Mouse (Mus musculus) MEL (cell line): ENCODE data around the gene Cux1. TPM values are rescaled to one million over a fixed set of nuclear protein-coding genes. Genes with fewer than 3 reads are reported as not detected.

Experiments
- DNase-seq: peaks from one replicate; pipeline ENCODE4 v3.0.0; 2011; ENCODE audit warnings: low read depth, low spot score
- H3K27ac ChIP-seq: 2 replicates; pipeline ENCODE4 v1.5.1; 2012; ENCODE audit warnings: low read depth, mild to moderate bottlenecking, control low read depth, low read length, moderate library complexity; ENCODE audit not compliant: control insufficient read depth
- H3K27me3 ChIP-seq, 2 experiments: fragments of 150-350 bp in 1 of 2; sonication (generic) in 1 of 2; 2 replicates each; pipeline ENCODE4 v1.6.1; 2012; ENCODE audit warnings: low read length in 2 of 2, mild to moderate bottlenecking in 2 of 2, improper control_type of control experiment in 1 of 2, moderate library complexity in 1 of 2; ENCODE audit not compliant: insufficient read depth in 2 of 2, control insufficient read depth in 1 of 2
- H3K36me3 ChIP-seq, 2 experiments: 2 replicates each; pipeline ENCODE4 v1.6.1; 2012 to 2014; ENCODE audit warnings: low read length in 2 of 2, improper control_type of control experiment in 1 of 2, inconsistent platforms in 1 of 2, mild to moderate bottlenecking in 1 of 2; ENCODE audit not compliant: insufficient read depth in 2 of 2, control insufficient read depth in 1 of 2
- H3K4me1 ChIP-seq, 2 experiments: fragments of 150-350 bp in 1 of 2; sonication (generic) in 1 of 2; 2 replicates each; pipeline ENCODE4 v1.6.1; 2012; ENCODE audit warnings: low read length in 2 of 2, improper control_type of control experiment in 1 of 2, mild to moderate bottlenecking in 1 of 2; ENCODE audit not compliant: insufficient read depth in 2 of 2, control insufficient read depth in 1 of 2
- H3K4me3 ChIP-seq, 2 experiments: fragments of 150-350 bp in 1 of 2; sonication (generic) in 1 of 2; 2 replicates each; pipeline ENCODE4 v1.5.1; 2012; ENCODE audit warnings: low read depth in 2 of 2, low read length in 2 of 2, mild to moderate bottlenecking in 2 of 2, moderate library complexity in 2 of 2, control low read depth in 1 of 2, improper control_type of control experiment in 1 of 2; ENCODE audit not compliant: control insufficient read depth in 1 of 2, insufficient read depth in 1 of 2
- H3K79me2 ChIP-seq: 2 replicates; pipeline ENCODE4 v1.6.1; 2012; ENCODE audit warnings: mild to moderate bottlenecking, low read length, moderate library complexity; ENCODE audit not compliant: control insufficient read depth, poor library complexity, insufficient read depth
- H3K9ac ChIP-seq: 2 replicates; pipeline ENCODE4 v1.6.1; 2012; ENCODE audit warnings: low read depth, mild to moderate bottlenecking, control low read depth, low read length, moderate library complexity; ENCODE audit not compliant: control insufficient read depth, poor library complexity, severe bottlenecking
- H3K9me3 ChIP-seq: fragments of 150-350 bp; sonication (generic); replicated peaks from 2 replicates; pipeline ENCODE4 v1.6.1; 2012; ENCODE audit warnings: mild to moderate bottlenecking, low read length, improper control_type of control experiment, moderate library complexity; ENCODE audit not compliant: insufficient read depth
- BHLHE40 ChIP-seq: IDR thresholded peaks from 2 replicates; pipeline ENCODE4 v1.6.1; 2012; ENCODE audit warnings: low read depth, mild to moderate bottlenecking, inconsistent platforms, low read length, improper control_type of control experiment, borderline replicate concordance
- CHD1 ChIP-seq: IDR thresholded peaks from 2 replicates; pipeline ENCODE4 v1.6.1; 2012; ENCODE audit warnings: low read depth, mild to moderate bottlenecking, inconsistent platforms, low read length, improper control_type of control experiment
- CTCF ChIP-seq, 3 experiments: IDR thresholded peaks in 2 of 3; conservative IDR thresholded peaks in 1 of 3; 2 replicates each; pipeline ENCODE4 v1.5.1; 2011 to 2012; ENCODE audit warnings: low read length in 3 of 3, low read depth in 2 of 3, mild to moderate bottlenecking in 2 of 3, improper control_type of control experiment in 1 of 3, inconsistent platforms in 1 of 3, mixed read lengths in 1 of 3, moderate library complexity in 1 of 3; ENCODE audit not compliant: control insufficient read depth in 1 of 3, insufficient read depth in 1 of 3, poor library complexity in 1 of 3, severe bottlenecking in 1 of 3
- E2F4 ChIP-seq: IDR thresholded peaks from 2 replicates; pipeline ENCODE4 v1.6.1; 2011; ENCODE audit warnings: low read depth, low read length, improper control_type of control experiment, borderline replicate concordance
- ELF1 ChIP-seq: IDR thresholded peaks from 2 replicates; pipeline ENCODE4 v1.6.1; 2014; ENCODE audit warnings: low read depth, mild to moderate bottlenecking, inconsistent platforms, low read length, improper control_type of control experiment, moderate library complexity
- EP300 ChIP-seq, 2 experiments: IDR thresholded peaks; 2 replicates each; pipeline ENCODE4 v1.6.1; 2011; ENCODE audit warnings: improper control_type of control experiment in 2 of 2, low read length in 2 of 2, low read depth in 1 of 2, mild to moderate bottlenecking in 1 of 2
- ETS1 ChIP-seq: IDR thresholded peaks from 2 replicates; pipeline ENCODE4 v1.6.1; 2012; ENCODE audit warnings: low read depth, mild to moderate bottlenecking, inconsistent platforms, low read length, improper control_type of control experiment, moderate library complexity
- GABPA ChIP-seq: IDR thresholded peaks from 2 replicates; pipeline ENCODE4 v1.6.1; 2012; ENCODE audit warnings: low read depth, mild to moderate bottlenecking, inconsistent platforms, low read length, improper control_type of control experiment, moderate library complexity
- GATA1 ChIP-seq: IDR thresholded peaks from 2 replicates; pipeline ENCODE4 v1.6.1; 2011; ENCODE audit warnings: low read depth, low read length, improper control_type of control experiment
- HCFC1 ChIP-seq: IDR thresholded peaks from 2 replicates; pipeline ENCODE4 v1.6.1; 2012; ENCODE audit warnings: low read depth, mild to moderate bottlenecking, inconsistent platforms, low read length, improper control_type of control experiment, moderate library complexity
- JUND ChIP-seq: IDR thresholded peaks from 2 replicates; pipeline ENCODE4 v1.6.1; 2011; ENCODE audit warnings: low read depth, mild to moderate bottlenecking, improper control_type of control experiment, low read length
- KAT2A ChIP-seq: conservative IDR thresholded peaks from 2 replicates; pipeline ENCODE4 v1.6.1; 2012; ENCODE audit warnings: low read depth, low read length, improper control_type of control experiment, inconsistent platforms
- MAFK ChIP-seq: IDR thresholded peaks from 2 replicates; pipeline ENCODE4 v1.6.1; 2011; ENCODE audit warnings: low read depth, mild to moderate bottlenecking, low read length, improper control_type of control experiment, borderline replicate concordance
- MAX ChIP-seq: IDR thresholded peaks from 2 replicates; pipeline ENCODE4 v1.6.1; 2011; ENCODE audit warnings: low read length, improper control_type of control experiment
- MAZ ChIP-seq: IDR thresholded peaks from 2 replicates; pipeline ENCODE4 v1.6.1; 2012; ENCODE audit warnings: low read depth, mild to moderate bottlenecking, inconsistent platforms, low read length, improper control_type of control experiment
- MEF2A ChIP-seq: IDR thresholded peaks from 2 replicates; pipeline ENCODE4 v1.6.1; 2014; ENCODE audit warnings: low read depth, mild to moderate bottlenecking, inconsistent platforms, low read length, improper control_type of control experiment; ENCODE audit not compliant: poor library complexity, insufficient replicate concordance, severe bottlenecking; ENCODE audit errors: extremely low read depth
- MXI1 ChIP-seq: IDR thresholded peaks from 2 replicates; pipeline ENCODE4 v1.6.1; 2011; ENCODE audit warnings: mild to moderate bottlenecking, low read depth, low read length, improper control_type of control experiment
- MYB ChIP-seq: IDR thresholded peaks from 2 replicates; pipeline ENCODE4 v1.6.1; 2011; ENCODE audit warnings: mild to moderate bottlenecking, low read depth, low read length, improper control_type of control experiment
- MYC ChIP-seq: IDR thresholded peaks from 2 replicates; pipeline ENCODE4 v1.6.1; 2011; ENCODE audit warnings: low read depth, mild to moderate bottlenecking, low read length, improper control_type of control experiment, moderate library complexity
- NELFE ChIP-seq: IDR thresholded peaks from 2 replicates; pipeline ENCODE4 v1.6.1; 2011; ENCODE audit warnings: low read depth, low read length, improper control_type of control experiment
- NRF1 ChIP-seq: IDR thresholded peaks from 2 replicates; pipeline ENCODE4 v1.6.1; 2014; ENCODE audit warnings: low read depth, mild to moderate bottlenecking, inconsistent platforms, low read length, improper control_type of control experiment, moderate library complexity; ENCODE audit not compliant: poor library complexity, insufficient read depth, severe bottlenecking
- POLR2A ChIP-seq, 2 experiments: IDR thresholded peaks; 2 replicates each; pipeline ENCODE4 v1.6.1; 2011 to 2012; ENCODE audit warnings: low read length in 2 of 2, mild to moderate bottlenecking in 2 of 2, control low read depth in 1 of 2, improper control_type of control experiment in 1 of 2, low read depth in 1 of 2, moderate library complexity in 1 of 2; ENCODE audit not compliant: control insufficient read depth in 1 of 2, insufficient read depth in 1 of 2, poor library complexity in 1 of 2
- POLR2AphosphoS2 ChIP-seq: IDR thresholded peaks from 2 replicates; pipeline ENCODE4 v1.6.1; 2011; ENCODE audit warnings: low read length, improper control_type of control experiment
- POLR2AphosphoS5 ChIP-seq: IDR thresholded peaks from 2 replicates; pipeline ENCODE4 v1.6.1; 2012; ENCODE audit warnings: low read depth, borderline replicate concordance, mild to moderate bottlenecking, inconsistent platforms, low read length, moderate library complexity, mixed read lengths
- RAD21 ChIP-seq: IDR thresholded peaks from 2 replicates; pipeline ENCODE4 v1.6.1; 2011; ENCODE audit warnings: mild to moderate bottlenecking, low read depth, low read length, improper control_type of control experiment
- RCOR1 ChIP-seq: IDR thresholded peaks from 2 replicates; pipeline ENCODE4 v1.6.1; 2012; ENCODE audit warnings: low read depth, mild to moderate bottlenecking, inconsistent platforms, low read length, improper control_type of control experiment
- SIN3A ChIP-seq: IDR thresholded peaks from 2 replicates; pipeline ENCODE4 v1.6.1; 2012; ENCODE audit warnings: low read length, improper control_type of control experiment, inconsistent platforms
- SMC3 ChIP-seq: IDR thresholded peaks from 2 replicates; pipeline ENCODE4 v1.6.1; 2011; ENCODE audit warnings: low read depth, low read length, improper control_type of control experiment
- TAL1 ChIP-seq: IDR thresholded peaks from 2 replicates; pipeline ENCODE4 v1.6.1; 2012; ENCODE audit warnings: mild to moderate bottlenecking, inconsistent platforms, low read length, moderate library complexity, mixed read lengths
- TBP ChIP-seq: IDR thresholded peaks from 2 replicates; pipeline ENCODE4 v1.8.0; 2011; ENCODE audit warnings: low read depth, low read length, improper control_type of control experiment
- TCF12 ChIP-seq: IDR thresholded peaks from 2 replicates; pipeline ENCODE4 v1.6.1; 2014; ENCODE audit warnings: low read depth, mild to moderate bottlenecking, inconsistent platforms, low read length, improper control_type of control experiment, moderate library complexity
- UBTF ChIP-seq: IDR thresholded peaks from 2 replicates; pipeline ENCODE4 v1.6.1; 2012; ENCODE audit warnings: low read depth, mild to moderate bottlenecking, inconsistent platforms, low read length, improper control_type of control experiment, moderate library complexity, borderline replicate concordance; ENCODE audit not compliant: insufficient read depth
- USF1 ChIP-seq: IDR thresholded peaks from 2 replicates; pipeline ENCODE4 v1.6.1; 2014; ENCODE audit warnings: low read depth, mild to moderate bottlenecking, inconsistent platforms, low read length, improper control_type of control experiment, moderate library complexity
- USF2 ChIP-seq, 2 experiments: IDR thresholded peaks; 2 replicates each; pipeline ENCODE4 v1.6.1; 2011 to 2012; ENCODE audit warnings: improper control_type of control experiment in 2 of 2, low read length in 2 of 2, borderline replicate concordance in 1 of 2, inconsistent platforms in 1 of 2, low read depth in 1 of 2, mild to moderate bottlenecking in 1 of 2; ENCODE audit not compliant: insufficient read depth in 1 of 2
- ZC3H11A ChIP-seq: IDR thresholded peaks from 2 replicates; pipeline ENCODE4 v1.6.1; 2012; ENCODE audit warnings: low read depth, mild to moderate bottlenecking, inconsistent platforms, low read length, improper control_type of control experiment
- ZKSCAN1 ChIP-seq: IDR thresholded peaks from 2 replicates; pipeline ENCODE4 v1.6.1; 2012; ENCODE audit warnings: low read depth, mild to moderate bottlenecking, inconsistent platforms, low read length, improper control_type of control experiment, moderate library complexity
- ZMIZ1 ChIP-seq: IDR thresholded peaks from 2 replicates; pipeline ENCODE4 v1.6.1; 2012; ENCODE audit warnings: low read depth, mild to moderate bottlenecking, inconsistent platforms, low read length, improper control_type of control experiment, moderate library complexity
- ZNF384 ChIP-seq: IDR thresholded peaks from 2 replicates; pipeline ENCODE4 v1.6.1; 2012; ENCODE audit warnings: low read depth, mild to moderate bottlenecking, inconsistent platforms, low read length, improper control_type of control experiment
- polyA plus RNA-seq, 2 experiments: library from polyadenylated mRNA; stranded (reverse) in 1 of 2; unstranded in 1 of 2; fragments of >175 nt in 1 of 2; fragments of >200 nt in 1 of 2; gene quantifications; 2 replicates each; pipeline versions ENCODE4 v1.2.1 to v1.2.4; 2012; ENCODE audit warnings: low replicate concordance in 2 of 2, low read depth in 1 of 2; ENCODE audit not compliant: insufficient read length in 2 of 2, insufficient read depth in 1 of 2, missing spikeins in 1 of 2
- total RNA-seq: library from RNA; depleted of rRNA; stranded (reverse); fragments of 300-350 nt; gene quantifications from 2 replicates; pipeline ENCODE4 v1.2.3, GENCODE M21; 2012

Gene Cux1
- total and polyA plus RNA-seq, 3 experiments, result 71.1 to 104 TPM; not detected in 1

DNA sequence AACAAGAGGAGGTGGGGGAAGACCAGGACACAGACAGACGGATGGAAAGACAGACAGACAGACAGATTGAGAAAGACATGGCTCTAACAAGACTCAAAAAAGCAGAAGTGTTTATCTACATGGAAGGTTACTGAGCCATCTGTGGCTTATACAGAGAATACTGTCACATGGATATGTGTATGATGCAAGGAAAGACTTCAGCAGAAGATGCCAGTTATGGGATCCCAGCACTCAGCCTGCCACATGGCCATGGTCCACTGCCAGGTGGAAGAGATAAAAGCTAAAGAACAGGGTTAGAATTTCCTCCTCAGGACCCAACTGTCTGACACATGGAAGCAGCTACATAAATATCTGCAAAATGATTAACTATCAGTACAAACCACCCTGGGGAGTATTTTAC is 84.9 kb downstream of the Cux1 start:
- Histone ChIP-seq H3K79me2 (peaks cover 17% of the 10 kb centered on the region), H3K27me3 (no peaks in the 10 kb centered on the region), H3K36me3 (peaks cover 24 to 32% of the 10 kb centered on the region in 2 experiments), H3K4me3 (no peak overlapping the region), H3K9me3 (no peaks in the 10 kb centered on the region), H3K9ac (no peak overlapping the region), H3K4me1 (peaks cover 13 to 17% of the 10 kb centered on the region in 2 experiments), H3K27ac (peak overlapping the region; percentile 74)
- peak; percentile 87 for DNase-seq
- no peak for TF ChIP-seq ZMIZ1
- TF ChIP-seq MAZ, result no peak
- TF ChIP-seq USF2 (IDR thresholded peaks at IDR 0.05; ENCODE audit: borderline replicate concordance in 1 of 2, insufficient read depth in 1 of 2, low read depth in 1 of 2, low read length in 2 of 2), result no peak
- TF ChIP-seq CTCF (IDR thresholded peaks at IDR 0.05 in 2 of 3, conservative IDR thresholded peaks at IDR 0.05 in 1 of 3; ENCODE audit: control insufficient read depth in 1 of 3, insufficient read depth in 1 of 3, low read depth in 2 of 3, low read length in 3 of 3, poor library complexity in 1 of 3, severe bottlenecking in 1 of 3), result no peak
- peak; percentile 97 for TF ChIP-seq MXI1
- TF ChIP-seq USF1, result peak; percentile 70
- no peak for TF ChIP-seq RAD21
- no peak for TF ChIP-seq JUND
- TF ChIP-seq ETS1, result peak; percentile 95
- no peak for TF ChIP-seq MYB
- 0 out of 2 replicates have a peak, but pooled peaks have one; percentile 29 for TF ChIP-seq RCOR1
- TF ChIP-seq MAX, result peak; percentile 86
- TF ChIP-seq MYC, result peak; percentile 97
- TF ChIP-seq GABPA, result no peak
- peak; percentile 92 for TF ChIP-seq SIN3A
- TF ChIP-seq GATA1, result peak; percentile 82; the same call in 1 of the 2 replicates
- TF ChIP-seq SMC3, result no peak
- TF ChIP-seq CHD1, result no peak
- no peak for TF ChIP-seq BHLHE40
- TF ChIP-seq E2F4, result no peak
- no peak for TF ChIP-seq ELF1
- TF ChIP-seq MEF2A, result no peak
- no peak for TF ChIP-seq UBTF
- peak; percentile 74 to 86 for TF ChIP-seq EP300 (IDR thresholded peaks at IDR 0.05; ENCODE audit: low read depth in 1 of 2, low read length in 2 of 2)
- no peak for TF ChIP-seq NRF1
- no peak for TF ChIP-seq KAT2A
- no peak for TF ChIP-seq NELFE
- TF ChIP-seq POLR2A (IDR thresholded peaks at IDR 0.05; ENCODE audit: control insufficient read depth in 1 of 2, insufficient read depth in 1 of 2, low read depth in 1 of 2, low read length in 2 of 2, poor library complexity in 1 of 2), result no peak
- no peak for TF ChIP-seq POLR2AphosphoS5
- 0 out of 2 replicates have a peak, but pooled peaks have one; percentile 22 for TF ChIP-seq TBP
- TF ChIP-seq HCFC1, result no peak
- TF ChIP-seq ZNF384, result no peak
- TF ChIP-seq TCF12, result peak; percentile 92
- peak; percentile 72 for TF ChIP-seq TAL1
- TF ChIP-seq MAFK, result no peak
- no peak for TF ChIP-seq ZKSCAN1
- TF ChIP-seq POLR2AphosphoS2, result no peak
- no peak for TF ChIP-seq ZC3H11A
